Mouse (Mus musculus) kidney, postnatal 0 days (tissue): Measurements from ENCODE around the gene Mta2. TPM values are rescaled to one million over a fixed set of nuclear protein-coding genes. Genes with fewer than 3 reads are reported as not detected.

ENCODE experiments used
- ATAC-seq: fragments of 200-750 bp; cut with Nextera tagmentation; replicated peaks from 2 replicates; pipeline ENCODE4 v1.8.0; 2017; ENCODE audit warnings: low read depth, moderate number of reproducible peaks, moderate TSS enrichment, moderate library complexity; ENCODE audit not compliant: low FRiP score
- DNase-seq: peaks from one replicate; pipeline ENCODE4 v3.0.0-alpha.2; 2016; ENCODE audit warnings: low spot score
- H3K27ac ChIP-seq: fragments of 300-500 bp; sonication (generic); 2 replicates; pipeline ENCODE4 v1.5.1; 2014; ENCODE audit warnings: mild to moderate bottlenecking
- H3K27me3 ChIP-seq: fragments of 300-500 bp; sonication (generic); 2 replicates; pipeline ENCODE4 v1.6.1; 2014; ENCODE audit warnings: low read length, mixed read lengths; ENCODE audit not compliant: insufficient read depth
- H3K36me3 ChIP-seq: fragments of 300-500 bp; sonication (generic); 2 replicates; pipeline ENCODE4 v1.6.1; 2014; ENCODE audit warnings: low read length, mixed read lengths; ENCODE audit not compliant: insufficient read depth
- H3K4me1 ChIP-seq: fragments of 300-500 bp; sonication (generic); replicated peaks from 2 replicates; pipeline ENCODE4 v1.6.1; 2014; ENCODE audit warnings: antibody characterized with exemption, low read length, mixed read lengths; ENCODE audit not compliant: insufficient read depth
- H3K4me2 ChIP-seq: fragments of 300-500 bp; sonication (generic); 2 replicates; pipeline ENCODE4 v1.6.1; 2014; ENCODE audit warnings: mild to moderate bottlenecking, low read length, moderate library complexity, mixed read lengths
- H3K4me3 ChIP-seq: fragments of 300-500 bp; sonication (generic); replicated peaks from 2 replicates; pipeline ENCODE4 v1.5.1; 2014; ENCODE audit warnings: low read depth, low read length
- H3K9ac ChIP-seq: fragments of 300-500 bp; sonication (generic); 2 replicates; pipeline ENCODE4 v1.6.1; 2014; ENCODE audit warnings: low read depth, low read length
- H3K9me3 ChIP-seq: fragments of 300-500 bp; sonication (generic); replicated peaks from 2 replicates; pipeline ENCODE4 v1.6.1; 2016; ENCODE audit warnings: low read length, inconsistent platforms, mixed read lengths
- CTCF ChIP-seq: IDR thresholded peaks from 2 replicates; pipeline ENCODE4 v1.5.1; 2016; ENCODE audit warnings: antibody characterized with exemption, low read depth, mild to moderate bottlenecking, moderate library complexity
- WGBS: fragments of 180-500 bp; shearing (Covaris S2); extraction: QIAGEN DNeasy Blood & Tissue Kit; methylation state at CpG from one replicate; pipeline ENCODE4 v1.1.7; 2014; 5-methylcytosine and 5-hydroxymethylcytosine counted together
- polyA plus RNA-seq: library from polyadenylated mRNA; unstranded; fragments of >200 nt; fragmentation: Nextera tagmentation; extraction: Ambion mirVana; gene quantifications from 2 replicates; pipeline ENCODE4 v1.2.1, GENCODE M21; 2015

Gene Mta2
- polyA plus RNA-seq, 1 experiment from 2014 or later, result 103 TPM

GRCm38 (mm10) chr19:8997546-8997945, 55.9 kb downstream of the Mta2 start:
- ATAC-seq (peak; percentile 87), DNase-seq (peak; percentile 76)
- peaks cover 16% of the 10 kb centered on the region; the same call in 1 of the 2 replicates for H3K36me3 ChIP-seq
- H3K27ac ChIP-seq, result peak overlapping the region; percentile 80
- no peak overlapping the region for H3K9ac ChIP-seq
- no peak overlapping the region for H3K4me2 ChIP-seq
- peaks cover 29% of the 10 kb centered on the region; the same call in 1 of the 2 replicates for H3K4me1 ChIP-seq
- H3K4me3 ChIP-seq, result no peak overlapping the region
- H3K9me3 ChIP-seq, result no peaks in the 10 kb centered on the region
- H3K27me3 ChIP-seq, result no peaks in the 10 kb centered on the region
- TF ChIP-seq CTCF, result no peak; the same call in 1 of the 2 replicates
- 46% methylated on average over 4 of the region's 4 CpGs for WGBS

DNA sequence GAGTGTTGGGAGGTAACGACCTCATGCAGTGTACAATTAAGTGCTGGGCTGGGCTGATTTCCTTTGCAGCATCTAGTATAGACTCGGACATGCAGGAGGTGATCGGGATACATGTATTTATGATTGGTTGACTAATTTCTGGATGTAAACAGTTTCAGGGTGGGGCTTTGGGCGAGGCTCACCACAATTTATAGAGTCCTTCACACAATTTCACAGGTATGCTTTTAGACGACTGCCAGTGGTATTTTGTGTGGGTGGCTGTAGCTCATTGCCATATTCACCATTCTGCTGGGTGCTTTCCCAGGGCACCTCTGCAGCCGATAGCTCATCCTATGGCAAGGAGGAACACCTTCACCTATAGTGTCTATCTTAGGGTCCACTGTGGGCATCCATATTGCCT, 56.9 kb downstream of the Mta2 start:
- DNase-seq (no peak), ATAC-seq (no peak)
- H3K4me3 ChIP-seq, result no peak overlapping the region
- no peaks in the 10 kb centered on the region for H3K27me3 ChIP-seq
- no peaks in the 10 kb centered on the region for H3K9me3 ChIP-seq
- no peak overlapping the region for H3K9ac ChIP-seq
- peak overlapping the region; percentile 80 for H3K27ac ChIP-seq
- H3K36me3 ChIP-seq, result peaks cover 22% of the 10 kb centered on the region
- H3K4me1 ChIP-seq, result peaks cover 23% of the 10 kb centered on the region; the same call in 1 of the 2 replicates
- no peak overlapping the region for H3K4me2 ChIP-seq
- WGBS, result 83% methylated on average over 6 of the region's 6 CpGs
- no peak for TF ChIP-seq CTCF

- TF ChIP-seq CTCF, result no peak
- peaks cover 27% of the 10 kb centered on the region for H3K36me3 ChIP-seq
- ATAC-seq (no peak), DNase-seq (no peak)
- H3K4me2 ChIP-seq, result no peak overlapping the region
- H3K4me1 ChIP-seq, result peaks cover 23% of the 10 kb centered on the region; the same call in 1 of the 2 replicates
- no peak overlapping the region for H3K4me3 ChIP-seq
- no peaks in the 10 kb centered on the region for H3K27me3 ChIP-seq
- H3K9me3 ChIP-seq, result no peaks in the 10 kb centered on the region
- 0 out of 2 replicates have a peak overlapping the region, but pooled peaks have one; percentile 80 for H3K27ac ChIP-seq
- WGBS, result 69% methylated on average over 4 of the region's 4 CpGs
- no peak overlapping the region for H3K9ac ChIP-seq
These were observed 57.5 kb downstream of the Mta2 start for GRCm38 (mm10) chr19:8999223-8999622.

Other genes with a start within 250 kb of the Mta2 start
- 151 and 158 TPM in 2 replicates for gene Slc3a2, start 218.5 kb upstream of the Mta2 start, polyA plus RNA-seq
- 71.3 and 77.7 TPM in 2 replicates for gene Wdr74, start 206.0 kb upstream of the Mta2 start, polyA plus RNA-seq
- gene 1700092M07Rik, start 201.2 kb upstream of the Mta2 start, polyA plus RNA-seq, result 0.75 and 1.1 TPM in 2 replicates
- gene Stx5a, start 200.5 kb upstream of the Mta2 start, polyA plus RNA-seq, result 105 and 115 TPM in 2 replicates
- 114 and 123 TPM in 2 replicates for gene Nxf1, start 184.8 kb upstream of the Mta2 start, polyA plus RNA-seq
- gene Tmem223, start 170.9 kb upstream of the Mta2 start, polyA plus RNA-seq, result 248 and 286 TPM in 2 replicates
- 103 and 113 TPM in 2 replicates for gene Tmem179b, start 167.4 kb upstream of the Mta2 start, polyA plus RNA-seq
- 28.4 and 28.6 TPM in 2 replicates for gene Taf6l, start 155.5 kb upstream of the Mta2 start, polyA plus RNA-seq
- 185 and 187 TPM in 2 replicates for gene Polr2g, start 143.3 kb upstream of the Mta2 start, polyA plus RNA-seq
- 3.6 TPM in 2 replicates for gene Zbtb3, start 139.3 kb upstream of the Mta2 start, polyA plus RNA-seq
- 32.2 and 35.9 TPM in 2 replicates for gene Ttc9c, start 122.5 kb upstream of the Mta2 start, polyA plus RNA-seq
- 5.5 and 6.3 TPM in 2 replicates for gene Hnrnpul2, start 121.9 kb upstream of the Mta2 start, polyA plus RNA-seq
- gene AC129217.1, start 112.1 kb upstream of the Mta2 start, polyA plus RNA-seq, result not detected in 2 replicates
- 57.0 and 60.1 TPM in 2 replicates for gene Bscl2, start 104.4 kb upstream of the Mta2 start, polyA plus RNA-seq
- gene Gng3, start 102.7 kb upstream of the Mta2 start, polyA plus RNA-seq, result 1.5 and 1.6 TPM in 2 replicates
- 0.85 and 1.1 TPM in 2 replicates for gene Lrrn4cl, start 91.1 kb upstream of the Mta2 start, polyA plus RNA-seq
- 195 and 206 TPM in 2 replicates for gene Ubxn1, start 70.4 kb upstream of the Mta2 start, polyA plus RNA-seq
- gene Uqcc3, start 61.0 kb upstream of the Mta2 start, polyA plus RNA-seq, result 94.5 and 97.4 TPM in 2 replicates
- gene Lbhd1, start 58.1 kb upstream of the Mta2 start, polyA plus RNA-seq, result 69.8 and 70.8 TPM in 2 replicates
- not detected in 2 replicates for gene Gm49403, start 57.9 kb upstream of the Mta2 start, polyA plus RNA-seq
- 69.0 and 76.7 TPM in 2 replicates for gene 1810009A15Rik, start 53.0 kb upstream of the Mta2 start, polyA plus RNA-seq
- gene Gm49416, start 52.9 kb upstream of the Mta2 start, polyA plus RNA-seq, result not detected in 2 replicates
- gene Ints5, start 48.9 kb upstream of the Mta2 start, polyA plus RNA-seq, result 27.4 and 29.8 TPM in 2 replicates
- gene Ganab, start 43.8 kb upstream of the Mta2 start, polyA plus RNA-seq, result 74.6 and 80.9 TPM in 2 replicates
- 44.0 and 45.1 TPM in 2 replicates for gene B3gat3, start 21.5 kb upstream of the Mta2 start, polyA plus RNA-seq
- 5.7 and 6.0 TPM in 2 replicates for gene Rom1, start 12.5 kb upstream of the Mta2 start, polyA plus RNA-seq
- 25.5 and 26.2 TPM in 2 replicates for gene Eml3, start 12.3 kb upstream of the Mta2 start, polyA plus RNA-seq
- 19.9 and 22.3 TPM in 2 replicates for gene Tut1, start 12.0 kb downstream of the Mta2 start, polyA plus RNA-seq
- 328 and 354 TPM in 2 replicates for gene Eef1g, start 25.2 kb downstream of the Mta2 start, polyA plus RNA-seq
- gene Ahnak, start 47.4 kb downstream of the Mta2 start, polyA plus RNA-seq, result 22.5 and 27.5 TPM in 2 replicates
- not detected in 2 replicates for gene Scgb1a1, start 146.1 kb downstream of the Mta2 start, polyA plus RNA-seq
- gene Asrgl1, start 193.8 kb downstream of the Mta2 start, polyA plus RNA-seq, result 13.4 and 14.6 TPM in 2 replicates